Mouse (Mus musculus) embryonic fibroblast, embryonic 13.5 days (primary cell): ENCODE data around the gene Dusp1.
A peak's percentile ranks its signal among the peaks of the same experiment; 100 is the strongest.

Experiments used
- CTCF ChIP-seq: IDR thresholded peaks from 2 replicates; pipeline ENCODE4 v1.5.1; 2011; ENCODE audit warnings: mild to moderate bottlenecking, control low read depth, low read length, moderate library complexity, borderline replicate concordance; ENCODE audit not compliant: insufficient read depth
- POLR2A ChIP-seq: IDR thresholded peaks from 2 replicates; pipeline ENCODE4 v1.6.1; 2011; ENCODE audit warnings: low read depth, mild to moderate bottlenecking, control low read depth, low read length, moderate library complexity

GRCm38 (mm10) chr17:26508345-26508960 lies 53.5 kb downstream of the Dusp1 start:
- TF ChIP-seq CTCF (no peak), POLR2A (peak; percentile 99)
